Mouse (Mus musculus): ENCODE measurements around the gene Qser1.
A peak's percentile ranks its signal among the peaks of the same experiment; 100 is the strongest.

Qser1 gene

GRCm38 (mm10) chr2:104732033-104732444 lies 84.5 kb downstream of the Qser1 start:
- no peak for DNase-seq

GRCm38 (mm10) chr2:104727369-104727768 lies 89.2 kb downstream of the Qser1 start:
- DNase-seq, result no peak

GRCm38 (mm10) chr2:104722021-104722420 lies 94.5 kb downstream of the Qser1 start:
- DNase-seq, result no peak

- no peak for DNase-seq
Measured at GRCm38 (mm10) chr2:104717827-104718226, 98.7 kb downstream of the Qser1 start.

- DNase-seq, result no peak
Measured at GRCm38 (mm10) chr2:104717231-104717735, 99.3 kb downstream of the Qser1 start.

GRCm38 (mm10) chr2:104716279-104716678 lies 100.3 kb downstream of the Qser1 start, which contains the start of gene Pin1rt1:
Gene Pin1rt1, minus strand, starts transcription at chr2:104716379.
- no peak for DNase-seq

- peak; percentile 27 for DNase-seq
Measured at GRCm38 (mm10) chr2:104714254-104714691, 102.3 kb downstream of the Qser1 start.

- no peak for DNase-seq
Measured at GRCm38 (mm10) chr2:104712486-104712809, 104.1 kb downstream of the Qser1 start.

GRCm38 (mm10) chr2:104711585-104712485 lies 104.7 kb downstream of the Qser1 start, which contains the start of gene Tcp11l1:
Gene Tcp11l1, minus strand, starts transcription at chr2:104712169.
- DNase-seq, result peak; percentile 72

- no peak for DNase-seq
Measured at GRCm38 (mm10) chr2:104710670-104711370, 105.7 kb downstream of the Qser1 start.

GRCm38 (mm10) chr2:104709786-104710337 lies 106.7 kb downstream of the Qser1 start:
- DNase-seq, result no peak

Data from kidney, postnatal 14 days (tissue).